Mouse (Mus musculus) CH12.LX (cell line): ENCODE results near the gene Cyp21a1. TPM values are rescaled to one million over a fixed set of nuclear protein-coding genes. Genes with fewer than 3 reads are reported as not detected.
A peak's percentile ranks its signal among the peaks of the same experiment; 100 is the strongest.

Experiments
- DNase-seq: peaks from one replicate; pipeline ENCODE4 v3.0.0-alpha.2; 2013; ENCODE audit errors: extremely low read depth
- H3K27ac ChIP-seq: 2 replicates; pipeline ENCODE4 v1.5.1; 2012; ENCODE audit warnings: low read depth, mild to moderate bottlenecking, control low read depth, moderate library complexity; ENCODE audit not compliant: insufficient read depth
- H3K27me3 ChIP-seq: replicated peaks from 2 replicates; pipeline ENCODE3; 2012; ENCODE audit warnings: inconsistent platforms
- H3K36me3 ChIP-seq, 2 experiments: replicated peaks in 1 of 2; 2 replicates each; pipeline versions ENCODE3 to v1.6.1; 2012; ENCODE audit warnings: inconsistent platforms in 1 of 2, low read length in 1 of 2, mild to moderate bottlenecking in 1 of 2, mixed read lengths in 1 of 2, moderate library complexity in 1 of 2; ENCODE audit not compliant: control insufficient read depth in 1 of 2, insufficient read depth in 1 of 2
- H3K4me1 ChIP-seq, 2 experiments: 2 replicates each; pipeline ENCODE4 v1.6.1; 2012; ENCODE audit warnings: inconsistent platforms in 1 of 2, moderate library complexity in 1 of 2; ENCODE audit not compliant: insufficient read depth in 2 of 2, control insufficient read depth in 1 of 2
- H3K4me2 ChIP-seq: 2 replicates; pipeline ENCODE4 v1.6.1; 2012; ENCODE audit warnings: low read depth, mild to moderate bottlenecking, control low read depth; ENCODE audit not compliant: poor library complexity, insufficient read depth, severe bottlenecking
- H3K4me3 ChIP-seq, 3 experiments: fragments of 150-350 bp in 1 of 3; sonication (generic) in 1 of 3; replicated peaks in 1 of 3; 2 replicates each; pipeline versions ENCODE3 to v1.5.1; 2011 to 2012; ENCODE audit warnings: low read depth in 2 of 3, low read length in 2 of 3, mild to moderate bottlenecking in 2 of 3, moderate library complexity in 2 of 3, control low read depth in 1 of 3, improper control_type of control experiment in 1 of 3, inconsistent platforms in 1 of 3, mixed read lengths in 1 of 3; ENCODE audit not compliant: poor library complexity in 1 of 3
- H3K79me2 ChIP-seq: replicated peaks from 2 replicates; pipeline ENCODE4 v1.6.1; 2012; ENCODE audit warnings: mild to moderate bottlenecking, moderate library complexity; ENCODE audit not compliant: control insufficient read depth, poor library complexity, insufficient read depth, severe bottlenecking; ENCODE audit errors: extremely low read depth
- H3K9ac ChIP-seq: 2 replicates; pipeline ENCODE4 v1.6.1; 2012; ENCODE audit warnings: low read depth, mild to moderate bottlenecking, control low read depth, moderate library complexity; ENCODE audit not compliant: insufficient read depth
- H3K9me3 ChIP-seq: replicated peaks from 2 replicates; pipeline ENCODE3; 2012; ENCODE audit warnings: low read length, inconsistent platforms, mixed read lengths
- CHD1 ChIP-seq: IDR thresholded peaks from 2 replicates; pipeline ENCODE4 v1.6.1; 2012; ENCODE audit warnings: low read depth, low read length, improper control_type of control experiment, inconsistent platforms
- CHD2 ChIP-seq: IDR thresholded peaks from 2 replicates; pipeline ENCODE4 v1.6.1; 2011; ENCODE audit warnings: low read length, improper control_type of control experiment
- E2F4 ChIP-seq: IDR thresholded peaks from 2 replicates; pipeline ENCODE4 v1.6.1; 2011; ENCODE audit warnings: low read depth, low read length, improper control_type of control experiment; ENCODE audit not compliant: insufficient replicate concordance
- ELF1 ChIP-seq: IDR thresholded peaks from 2 replicates; pipeline ENCODE4 v1.6.1; 2014; ENCODE audit warnings: low read depth, mild to moderate bottlenecking, inconsistent platforms, low read length, improper control_type of control experiment
- ETS1 ChIP-seq: conservative IDR thresholded peaks from 2 replicates; pipeline ENCODE4 v1.6.1; 2012; ENCODE audit warnings: low read depth, mild to moderate bottlenecking, inconsistent platforms, low read length, improper control_type of control experiment, moderate library complexity
- GABPA ChIP-seq: IDR thresholded peaks from 2 replicates; pipeline ENCODE4 v1.6.1; 2012; ENCODE audit warnings: low read depth, low read length, improper control_type of control experiment, inconsistent platforms; ENCODE audit not compliant: insufficient replicate concordance
- HCFC1 ChIP-seq: IDR thresholded peaks from 2 replicates; pipeline ENCODE4 v1.6.1; 2012; ENCODE audit warnings: low read depth, mild to moderate bottlenecking, inconsistent platforms, low read length, improper control_type of control experiment
- IRF4 ChIP-seq: IDR thresholded peaks from 2 replicates; pipeline ENCODE4 v1.6.1; 2014; ENCODE audit warnings: low read depth, mild to moderate bottlenecking, inconsistent platforms, low read length, improper control_type of control experiment
- JUN ChIP-seq: IDR thresholded peaks from 2 replicates; pipeline ENCODE4 v1.6.1; 2011; ENCODE audit warnings: low read depth, mild to moderate bottlenecking, low read length, improper control_type of control experiment, moderate library complexity; ENCODE audit not compliant: insufficient read depth
- KAT2A ChIP-seq: IDR thresholded peaks from 2 replicates; pipeline ENCODE4 v1.6.1; 2012; ENCODE audit warnings: low read length, improper control_type of control experiment, inconsistent platforms; ENCODE audit not compliant: insufficient replicate concordance
- MAFK ChIP-seq: IDR thresholded peaks from 2 replicates; pipeline ENCODE4 v1.6.1; 2011; ENCODE audit warnings: low read length, improper control_type of control experiment; ENCODE audit not compliant: insufficient replicate concordance
- MAX ChIP-seq: IDR thresholded peaks from 2 replicates; pipeline ENCODE4 v1.6.1; 2011; ENCODE audit warnings: low read length, improper control_type of control experiment
- MAZ ChIP-seq: IDR thresholded peaks from 2 replicates; pipeline ENCODE4 v1.6.1; 2012; ENCODE audit warnings: low read depth, mild to moderate bottlenecking, inconsistent platforms, low read length, improper control_type of control experiment, moderate library complexity
- MEF2A ChIP-seq: IDR thresholded peaks from 2 replicates; pipeline ENCODE4 v1.6.1; 2014; ENCODE audit warnings: low read depth, mild to moderate bottlenecking, inconsistent platforms, low read length, improper control_type of control experiment, borderline replicate concordance
- MXI1 ChIP-seq: IDR thresholded peaks from 2 replicates; pipeline ENCODE4 v1.6.1; 2011; ENCODE audit warnings: mild to moderate bottlenecking, low read depth, low read length, improper control_type of control experiment
- NELFE ChIP-seq: IDR thresholded peaks from 2 replicates; pipeline ENCODE4 v1.6.1; 2011; ENCODE audit warnings: low read depth, low read length, improper control_type of control experiment
- NRF1 ChIP-seq: IDR thresholded peaks from 2 replicates; pipeline ENCODE4 v1.6.1; 2014; ENCODE audit warnings: low read depth, mild to moderate bottlenecking, inconsistent platforms, low read length, improper control_type of control experiment, moderate library complexity
- POLR2A ChIP-seq: IDR thresholded peaks from 2 replicates; pipeline ENCODE4 v1.6.1; 2011; ENCODE audit warnings: low read depth, mild to moderate bottlenecking, improper control_type of control experiment, low read length
- POLR2AphosphoS2 ChIP-seq: IDR thresholded peaks from 2 replicates; pipeline ENCODE4 v1.6.1; 2011; ENCODE audit warnings: low read depth, low read length, improper control_type of control experiment
- RCOR1 ChIP-seq: conservative IDR thresholded peaks from 2 replicates; pipeline ENCODE4 v1.6.1; 2012; ENCODE audit warnings: low read depth, mild to moderate bottlenecking, inconsistent platforms, low read length, improper control_type of control experiment
- SIN3A ChIP-seq: IDR thresholded peaks from 2 replicates; pipeline ENCODE4 v1.6.1; 2012; ENCODE audit warnings: low read length, improper control_type of control experiment, inconsistent platforms
- TBP ChIP-seq: conservative IDR thresholded peaks from 2 replicates; pipeline ENCODE4 v1.6.1; 2011; ENCODE audit warnings: low read depth, low read length, improper control_type of control experiment
- TCF12 ChIP-seq: IDR thresholded peaks from 2 replicates; pipeline ENCODE4 v1.6.1; 2014; ENCODE audit warnings: low read depth, mild to moderate bottlenecking, inconsistent platforms, low read length, improper control_type of control experiment
- dilution Hi-C: fragments of 300-500 bp; cut with MboI; formaldehyde crosslinking; loops from 2 replicates; pipeline ENCODE4 v1.14.3; 2020; ENCODE audit warnings: low sequenced_read_pairs; ENCODE audit not compliant: extremely low pct_unique_long_range_greater_than_20kb, extremely low pct_ligation_motif_present
- in situ Hi-C: fragments of 300-500 bp; cut with MboI; formaldehyde crosslinking; loops from 3 replicates; pipeline ENCODE4 v1.14.3; 2019; ENCODE audit warnings: low sequenced_read_pairs, low pct_ligation_motif_present, low pct_unique_long_range_greater_than_20kb, mixed read lengths
- polyA plus RNA-seq: library from polyadenylated mRNA; unstranded; fragments of >175 nt; gene quantifications from 2 replicates; pipeline ENCODE4 v1.2.1, GENCODE M21; 2012; ENCODE audit warnings: low read depth; ENCODE audit not compliant: insufficient read length
- total RNA-seq, 2 experiments: library from RNA; depleted of rRNA; stranded (reverse); fragments of 300-350 nt in 1 of 2; fragments of >200 nt in 1 of 2; gene quantifications; 2 replicates each; pipeline ENCODE4 v1.2.3; 2012 to 2014

The Cyp21a1 gene
- total and polyA plus RNA-seq, 3 experiments, result not detected

- dilution Hi-C loops, result no loop called here
- Histone ChIP-seq H3K4me2 (peak within 1 kb of the TSS; percentile 84), H3K79me2 (peaks cover 3% of the 10 kb centered on the region; the same call in 1 of the 2 replicates), H3K9ac (peak within 1 kb of the TSS; percentile 60), H3K4me1 (peaks cover 7 to 28% of the 10 kb centered on the region in 2 experiments; a peak in 3 of 4 replicates), H3K27ac (no peak within 1 kb of the TSS), H3K27me3 (no peaks in the 10 kb centered on the region), H3K36me3 (peaks cover 43 to 72% of the 10 kb centered on the region in 2 experiments), H3K4me3 (peak within 1 kb of the TSS; percentile 77 to 91 (median 87)), H3K9me3 (peaks cover 3% of the 10 kb centered on the region)
- TF ChIP-seq POLR2AphosphoS2 (no peak; the same call in 1 of the 2 replicates), CHD1 (no peak), NELFE (peak; percentile 63; the same call in 1 of the 2 replicates), MAZ (peak; percentile 81; the same call in 1 of the 2 replicates), ETS1 (peak; percentile 20; the same call in 1 of the 2 replicates), KAT2A (peak; percentile 88), HCFC1 (peak; percentile 95), MXI1 (peak; percentile 84), MAX (peak; percentile 71; the same call in 1 of the 2 replicates), TBP (no peak), RCOR1 (no peak), GABPA (peak; percentile 59; the same call in 1 of the 2 replicates), SIN3A (peak; percentile 97), CHD2 (0 out of 2 replicates have a peak, but pooled peaks have one; percentile 51), E2F4 (0 out of 2 replicates have a peak, but pooled peaks have one; percentile 64), IRF4 (peak; percentile 63), POLR2A (peak; percentile 84), TCF12 (no peak), JUN (no peak), MAFK (no peak), MEF2A (peak; percentile 65), ELF1 (peak; percentile 99), NRF1 (peak; percentile 26)
- in situ Hi-C loops, result no loop called here
- peak; percentile 96 for DNase-seq
Observed at GRCm38 (mm10) chr17:34836856-34837221, 32.5 kb upstream of the Cyp21a1 start, which contains the start of the genes Stk19 and Dxo. Stk19 (minus strand) TSS chr17:34836945. Dxo (plus strand) TSS chr17:34837019.
